Mouse (Mus musculus) midbrain, postnatal 0 days (tissue): Measurements from ENCODE around the gene Yeats2. TPM values are rescaled to one million over a fixed set of nuclear protein-coding genes. Genes with fewer than 3 reads are reported as not detected.

Source experiments
- ATAC-seq: fragments of 200-750 bp; cut with Nextera tagmentation; 2 replicates; pipeline ENCODE4 v1.8.0; 2017; ENCODE audit warnings: moderate number of reproducible peaks, mild to moderate bottlenecking, moderate TSS enrichment, moderate library complexity; ENCODE audit not compliant: low FRiP score
- DNase-seq: peaks from one replicate; pipeline ENCODE4 v3.0.0-alpha.2; 2015; ENCODE audit warnings: low spot score
- H3K27ac ChIP-seq: fragments of 300-500 bp; sonication (generic); 2 replicates; pipeline ENCODE4 v1.5.1; 2014; ENCODE audit warnings: low read depth, mild to moderate bottlenecking, low read length, mixed read lengths
- H3K27me3 ChIP-seq: fragments of 300-500 bp; sonication (generic); 2 replicates; pipeline ENCODE4 v1.6.1; 2014; ENCODE audit warnings: low read length, control low read depth, mixed read lengths; ENCODE audit not compliant: insufficient read depth
- H3K36me3 ChIP-seq: fragments of 300-500 bp; sonication (generic); 2 replicates; pipeline ENCODE4 v1.6.1; 2014; ENCODE audit warnings: low read length, control low read depth, mixed read lengths; ENCODE audit not compliant: insufficient read depth
- H3K4me1 ChIP-seq: fragments of 300-500 bp; sonication (generic); 2 replicates; pipeline ENCODE4 v1.6.1; 2014; ENCODE audit warnings: mild to moderate bottlenecking, control low read depth, antibody characterized with exemption, low read length, mixed read lengths; ENCODE audit not compliant: insufficient read depth
- H3K4me2 ChIP-seq: fragments of 300-500 bp; sonication (generic); 2 replicates; pipeline ENCODE4 v1.6.1; 2014; ENCODE audit warnings: low read depth, mild to moderate bottlenecking, low read length, mixed read lengths; ENCODE audit not compliant: poor library complexity, severe bottlenecking
- H3K4me3 ChIP-seq: fragments of 300-500 bp; sonication (generic); 2 replicates; pipeline ENCODE4 v1.5.1; 2014; ENCODE audit warnings: low read depth, mild to moderate bottlenecking, low read length, moderate library complexity
- H3K9ac ChIP-seq: fragments of 300-500 bp; sonication (generic); replicated peaks from 2 replicates; pipeline ENCODE4 v1.6.1; 2014; ENCODE audit warnings: mild to moderate bottlenecking, low read length, moderate library complexity, mixed read lengths; ENCODE audit not compliant: poor library complexity, severe bottlenecking
- H3K9me3 ChIP-seq: fragments of 300-500 bp; sonication (generic); 2 replicates; pipeline ENCODE4 v1.6.1; 2016; ENCODE audit warnings: low read length, control low read depth
- CTCF ChIP-seq: IDR thresholded peaks from 2 replicates; pipeline ENCODE4 v1.5.1; 2016; ENCODE audit warnings: antibody characterized with exemption, mild to moderate bottlenecking
- WGBS: fragments of 180-500 bp; shearing (Covaris S2); extraction: QIAGEN DNeasy Blood & Tissue Kit; methylation state at CpG from one replicate; pipeline ENCODE4 v1.1.7; 2014; 5-methylcytosine and 5-hydroxymethylcytosine counted together
- polyA plus RNA-seq: library from polyadenylated mRNA; unstranded; fragments of >200 nt; fragmentation: Nextera tagmentation; extraction: Ambion mirVana; gene quantifications from 2 replicates; pipeline ENCODE4 v1.2.1, GENCODE M21; 2015
- total RNA-seq: library from RNA; depleted of rRNA; stranded (reverse); fragments of >200 nt; gene quantifications from 2 replicates; pipeline ENCODE4 v1.2.3, GENCODE M21; 2014

Gene Yeats2
- total and polyA plus RNA-seq, 2 experiments from 2014 or later = 11.3 to 43.2 TPM

- ATAC-seq = no peak
- H3K36me3 ChIP-seq = peaks cover 63% of the 10 kb centered on the region
- WGBS = 75% methylated on average over 6 of the region's 6 CpGs
Measured at GRCm38 (mm10) chr16:20227504-20227903, 86.6 kb downstream of the Yeats2 start.

GRCm38 (mm10) chr16:20228167-20228566 is 87.3 kb downstream of the Yeats2 start:
- H3K36me3 ChIP-seq = peaks cover 57% of the 10 kb centered on the region

More at GRCm38 (mm10) chr16:20227504-20227903, 86.6 kb downstream of the Yeats2 start:
- Histone ChIP-seq H3K4me1 (no peaks in the 10 kb centered on the region), H3K9ac (no peak overlapping the region), H3K4me2 (no peak overlapping the region), H3K27ac (no peak overlapping the region), H3K27me3 (no peaks in the 10 kb centered on the region), H3K9me3 (no peaks in the 10 kb centered on the region), H3K4me3 (no peak overlapping the region)
- TF ChIP-seq CTCF = peak; percentile 37; the same call in 1 of the 2 replicates
- DNase-seq = no peak

DNA sequence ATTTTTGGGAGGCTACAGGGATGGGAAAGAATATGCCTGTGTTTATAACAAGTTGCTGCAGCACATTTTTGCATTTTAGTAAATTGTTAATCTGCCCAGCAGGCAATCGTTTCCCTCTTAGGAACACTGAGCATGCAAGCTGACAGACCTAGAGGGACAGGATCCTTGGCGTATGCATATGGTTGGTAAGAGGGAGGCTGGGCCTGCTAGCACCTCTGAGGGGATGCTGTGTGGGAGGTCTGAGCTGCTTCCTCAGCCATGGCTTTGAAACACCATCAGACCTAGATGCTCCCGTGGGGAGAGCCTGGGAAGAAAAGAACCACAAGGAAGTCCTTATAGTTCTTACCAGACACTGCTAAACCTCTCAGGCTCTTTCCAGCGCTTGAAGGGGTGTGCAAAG is 93.5 kb downstream of the Yeats2 start:
- Histone ChIP-seq H3K27ac (no peak overlapping the region), H3K9me3 (no peaks in the 10 kb centered on the region), H3K4me2 (no peak overlapping the region), H3K4me3 (no peak overlapping the region), H3K9ac (no peak overlapping the region), H3K27me3 (no peaks in the 10 kb centered on the region), H3K36me3 (peaks cover 42% of the 10 kb centered on the region), H3K4me1 (no peaks in the 10 kb centered on the region)
- 67% methylated on average over 4 of the region's 4 CpGs for WGBS
- DNase-seq (no peak), ATAC-seq (no peak)
- no peak for TF ChIP-seq CTCF

More at GRCm38 (mm10) chr16:20228167-20228566, 87.3 kb downstream of the Yeats2 start:
- H3K4me3 ChIP-seq = no peak overlapping the region
- H3K27me3 ChIP-seq = no peaks in the 10 kb centered on the region
- ATAC-seq (no peak), DNase-seq (no peak)
- no peaks in the 10 kb centered on the region for H3K4me1 ChIP-seq
- H3K9ac ChIP-seq = no peak overlapping the region
- 97% methylated on average over 5 of the region's 5 CpGs for WGBS
- no peak overlapping the region for H3K4me2 ChIP-seq
- H3K9me3 ChIP-seq = no peaks in the 10 kb centered on the region
- no peak overlapping the region for H3K27ac ChIP-seq
- TF ChIP-seq CTCF = no peak

GRCm38 (mm10) chr16:20237426-20237825 is 96.6 kb downstream of the Yeats2 start:
- no peaks in the 10 kb centered on the region for H3K27me3 ChIP-seq
- H3K9me3 ChIP-seq = no peaks in the 10 kb centered on the region
- no peak overlapping the region for H3K9ac ChIP-seq
- no peak for TF ChIP-seq CTCF
- DNase-seq (peak; percentile 71), ATAC-seq (0 out of 2 replicates have a peak, but pooled peaks have one; percentile 34)
- H3K4me2 ChIP-seq = no peak overlapping the region
- H3K4me3 ChIP-seq = no peak overlapping the region
- WGBS = 26% methylated on average over 4 of the region's 4 CpGs
- peaks cover 16% of the 10 kb centered on the region for H3K36me3 ChIP-seq
- peak overlapping the region; percentile 32; the same call in 1 of the 2 replicates for H3K27ac ChIP-seq
- H3K4me1 ChIP-seq = no peaks in the 10 kb centered on the region

GRCm38 (mm10) chr16:20238646-20239045 is 97.8 kb downstream of the Yeats2 start:
- no peaks in the 10 kb centered on the region for H3K9me3 ChIP-seq
- ATAC-seq = no peak
- no peak overlapping the region for H3K27ac ChIP-seq
- peaks cover 15% of the 10 kb centered on the region for H3K36me3 ChIP-seq
- DNase-seq = no peak
- H3K4me2 ChIP-seq = no peak overlapping the region
- no peaks in the 10 kb centered on the region for H3K4me1 ChIP-seq
- no peak overlapping the region for H3K9ac ChIP-seq
- TF ChIP-seq CTCF = no peak
- 84% methylated on average over 4 of the region's 4 CpGs for WGBS
- no peaks in the 10 kb centered on the region for H3K27me3 ChIP-seq
- H3K4me3 ChIP-seq = no peak overlapping the region

DNA sequence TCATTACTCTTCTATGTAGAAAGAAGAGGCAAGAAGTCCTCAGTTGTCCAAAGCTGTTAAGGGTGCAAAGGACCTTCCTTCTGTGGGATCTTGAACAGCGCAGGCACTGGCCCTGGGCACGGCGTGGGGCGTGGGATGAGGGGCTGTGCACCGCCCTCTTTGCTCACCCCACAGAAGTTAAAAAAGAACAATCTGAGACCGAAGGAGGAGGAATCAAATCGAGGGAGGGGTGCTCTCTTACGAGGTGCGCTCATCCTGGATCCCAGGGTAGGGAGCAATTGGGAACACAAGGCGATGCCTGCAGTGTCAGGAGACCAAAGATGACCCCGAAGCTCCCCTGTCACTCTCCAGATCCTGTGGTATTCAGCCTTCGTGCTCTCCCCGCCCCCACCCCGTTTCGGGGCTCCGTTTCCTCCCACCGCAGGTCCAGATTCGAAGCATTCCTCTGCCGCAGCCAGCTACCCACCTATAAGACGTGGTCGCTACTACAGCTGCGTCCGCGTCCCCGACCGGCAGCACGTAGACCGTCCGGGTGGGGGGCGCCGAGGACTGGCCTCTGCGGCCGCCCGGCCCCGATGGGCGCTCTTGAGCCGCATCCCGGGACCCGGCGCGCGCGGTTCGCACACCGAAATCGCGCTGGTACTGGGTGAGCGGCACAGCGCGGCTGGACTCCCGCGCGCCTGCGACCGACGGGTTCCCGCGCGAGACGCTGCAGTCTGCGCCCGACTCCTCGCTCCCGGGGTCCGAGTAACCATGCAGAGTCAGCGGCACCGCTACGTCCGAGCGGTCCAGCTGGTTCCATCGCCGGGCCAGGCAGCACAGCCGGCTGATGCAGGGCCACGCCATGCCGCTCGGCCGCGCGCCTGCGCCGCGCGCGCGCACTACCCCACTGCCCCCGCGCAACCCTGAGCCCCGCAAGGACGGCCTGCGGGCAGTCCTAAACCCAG is 99.9 kb downstream of the Yeats2 start, which contains the start of gene Map6d1:
TSS of gene Map6d1 (minus strand) at position 891 of the 947 bp plus-strand sequence.
- Histone ChIP-seq H3K36me3 (peaks cover 6% of the 10 kb centered on the region), H3K9me3 (no peaks in the 10 kb centered on the region), H3K4me3 (peak within 1 kb of the TSS; percentile 70), H3K4me2 (peak within 1 kb of the TSS; percentile 78), H3K27me3 (no peaks in the 10 kb centered on the region), H3K4me1 (no peaks in the 10 kb centered on the region), H3K27ac (peak within 1 kb of the TSS; percentile 85), H3K9ac (peak within 1 kb of the TSS; percentile 80)
- under 1% methylated on average over 87 of the region's 90 CpGs for WGBS
- DNase-seq (peak; percentile 58), ATAC-seq (peak; percentile 87)
- no peak for TF ChIP-seq CTCF
